Mouse (Mus musculus) spleen, adult 2 months (tissue): ENCODE data around the gene Igfbp2.

Experiments
- CTCF ChIP-seq: fragments of 200-500 bp; IDR thresholded peaks from 2 replicates; pipeline ENCODE4 v1.5.1; 2011; ENCODE audit warnings: mild to moderate bottlenecking, inconsistent platforms; ENCODE audit not compliant: insufficient read depth, insufficient read length, insufficient replicate concordance; ENCODE audit errors: extremely low read depth
- POLR2A ChIP-seq: fragments of 200-500 bp; IDR thresholded peaks from 2 replicates; pipeline ENCODE4 v1.6.1; 2011; ENCODE audit warnings: low read depth, low read length, inconsistent platforms

DNA sequence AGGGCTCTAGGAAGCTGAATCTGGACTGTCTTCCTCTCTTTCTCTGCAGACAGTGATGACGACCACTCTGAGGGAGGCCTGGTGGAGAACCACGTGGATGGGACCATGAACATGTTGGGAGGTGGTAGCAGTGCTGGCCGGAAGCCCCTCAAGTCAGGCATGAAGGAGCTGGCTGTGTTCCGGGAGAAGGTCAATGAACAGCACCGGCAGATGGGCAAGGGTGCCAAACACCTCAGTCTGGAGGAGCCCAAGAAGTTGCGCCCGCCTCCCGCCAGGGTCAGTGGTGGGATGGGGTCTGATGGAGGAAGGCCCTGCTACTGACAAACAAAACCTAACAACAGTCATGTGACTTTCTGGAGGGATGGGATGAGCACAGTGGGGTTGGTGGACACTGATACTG, 24.7 kb downstream of the Igfbp2 start:
- TF ChIP-seq CTCF (no peak), POLR2A (no peak)
